Mouse (Mus musculus) CD4-positive, CD25-positive, alpha-beta regulatory T cell, adult 2 months (primary cell): ENCODE results near the gene Krtap1-5.

Experiments
- DNase-seq: peaks from one replicate; pipeline ENCODE4 v3.0.0-alpha.2; 2012; ENCODE audit warnings: low read depth, low spot score

Gene Krtap1-5

GRCm38 (mm10) chr11:99547892-99548291 is 32.9 kb downstream of the Krtap1-5 start:
- DNase-seq: no peak

GRCm38 (mm10) chr11:99539721-99540120 is 41.1 kb downstream of the Krtap1-5 start:
- DNase-seq: no peak
